Mouse (Mus musculus) cerebellum, adult 9-10 months (tissue): ENCODE measurements at regions not wholly inside any gene's neighbourhood (a gene's known extent, or its start where the extent isn't known, plus 50 kb on each side); places are given as distances from the start of the nearest gene placed in this dataset.
A peak's percentile ranks its signal among the peaks of the same experiment; 100 is the strongest.

Source experiments
- DNase-seq: peaks from one replicate; pipeline ENCODE4 v3.0.0; 2022

- DNase-seq, result no peak
Measured at GRCm38 (mm10) chr14:67181586-67181985, 1172.6 kb upstream of the Gulo start.

GRCm38 (mm10) chr14:67179549-67179948, 1170.5 kb upstream of the Gulo start:
- DNase-seq, result no peak

GRCm38 (mm10) chr14:67178329-67179039, 1169.5 kb upstream of the Gulo start:
- no peak for DNase-seq

- DNase-seq, result no peak
Measured at GRCm38 (mm10) chr14:67176672-67177071, 1167.7 kb upstream of the Gulo start.

GRCm38 (mm10) chr14:67176100-67176499, 1167.1 kb upstream of the Gulo start:
- no peak for DNase-seq

GRCm38 (mm10) chr14:67174929-67175328, 1165.9 kb upstream of the Gulo start:
- no peak for DNase-seq

- no peak for DNase-seq
Measured at GRCm38 (mm10) chr14:67170801-67171200, 1161.8 kb upstream of the Gulo start.

- no peak for DNase-seq
Measured at GRCm38 (mm10) chr14:67170248-67170647, 1161.2 kb upstream of the Gulo start.

- no peak for DNase-seq
Measured at GRCm38 (mm10) chr14:67169201-67169600, 1160.2 kb upstream of the Gulo start.

- DNase-seq, result no peak
Measured at GRCm38 (mm10) chr14:67159996-67160395, 1151.0 kb upstream of the Gulo start.

- no peak for DNase-seq
Measured at GRCm38 (mm10) chr14:67158867-67159266, 1149.9 kb upstream of the Gulo start.

- DNase-seq, result peak; percentile 71
Measured at GRCm38 (mm10) chr14:67156366-67156765, 1147.4 kb upstream of the Gulo start.

GRCm38 (mm10) chr14:67153621-67154020, 1144.6 kb upstream of the Gulo start:
- DNase-seq, result no peak

GRCm38 (mm10) chr14:67149961-67150471, 1141.0 kb upstream of the Gulo start:
- no peak for DNase-seq

- DNase-seq, result no peak
Measured at GRCm38 (mm10) chr14:67149091-67149490, 1140.1 kb upstream of the Gulo start.

GRCm38 (mm10) chr14:67146602-67147001, 1137.6 kb upstream of the Gulo start:
- no peak for DNase-seq

GRCm38 (mm10) chr14:67145046-67145445, 1136.0 kb upstream of the Gulo start:
- DNase-seq, result no peak

GRCm38 (mm10) chr14:67144461-67144985, 1135.5 kb upstream of the Gulo start:
- DNase-seq, result no peak

GRCm38 (mm10) chr14:67143826-67144225, 1134.8 kb upstream of the Gulo start:
- no peak for DNase-seq

GRCm38 (mm10) chr14:67142556-67143250, 1133.7 kb upstream of the Gulo start:
- DNase-seq, result peak; percentile 73

- DNase-seq, result peak; percentile 71
Measured at GRCm38 (mm10) chr14:67141581-67142441, 1132.8 kb upstream of the Gulo start.

- DNase-seq, result peak; percentile 34
Measured at GRCm38 (mm10) chr14:67141151-67141550, 1132.1 kb upstream of the Gulo start.

- DNase-seq, result no peak
Measured at GRCm38 (mm10) chr14:67139674-67140073, 1130.7 kb upstream of the Gulo start.
